Mouse (Mus musculus) right cerebral cortex, postnatal 36 days (tissue): ENCODE measurements around the gene Ipo9.
A peak's percentile ranks its signal among the peaks of the same experiment; 100 is the strongest.

Experiments
- DNase-seq, 2 experiments: peaks; one replicate each; pipeline ENCODE4 v3.0.0; 2022; ENCODE audit warnings: low spot score in 2 of 2, mixed read lengths in 1 of 2

Ipo9 gene

DNA sequence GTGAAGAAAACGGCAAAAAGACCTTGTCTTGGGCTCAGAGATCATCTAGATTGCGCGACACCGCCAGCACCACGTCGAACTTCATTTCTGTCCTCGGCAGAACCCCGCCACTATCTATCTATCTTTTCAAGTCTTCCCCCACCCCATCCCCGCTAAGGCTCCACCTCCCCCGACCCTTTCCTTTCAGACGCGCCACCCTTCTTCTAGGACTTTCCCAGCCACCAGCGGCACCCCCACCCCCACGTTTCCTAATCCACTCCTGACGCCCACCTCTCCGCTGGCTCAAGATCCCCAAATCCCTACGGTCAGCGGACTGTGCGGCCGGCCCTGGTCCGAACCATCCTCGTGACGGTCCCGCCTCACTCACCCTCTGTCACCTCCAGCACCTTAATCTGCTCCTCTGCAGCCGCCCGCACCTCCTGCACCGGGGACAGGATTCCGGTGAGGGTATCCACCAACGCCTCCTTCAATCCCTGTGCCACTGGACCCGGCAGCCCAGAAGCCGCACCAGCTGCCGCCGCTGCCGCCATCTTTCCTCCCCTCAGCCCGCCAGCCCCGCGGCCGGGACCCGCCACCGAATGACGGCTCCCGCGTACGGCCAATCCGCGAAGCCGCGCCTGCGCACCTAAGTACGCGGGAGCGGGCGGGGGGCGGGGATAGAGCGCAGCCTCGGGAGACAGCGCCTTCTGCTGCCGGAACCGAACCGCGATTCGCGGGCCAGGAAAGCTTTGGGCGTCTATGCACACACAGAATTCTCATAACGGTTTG lies at the start of gene Ipo9:
TSS of gene Ipo9 (minus strand) at position 599 of the 768 bp plus-strand sequence.
- peak; percentile 87 to 90 for DNase-seq

- no peak for DNase-seq
These were observed 45.2 kb upstream of the Ipo9 start for GRCm38 (mm10) chr1:135475571-135475895.

DNA sequence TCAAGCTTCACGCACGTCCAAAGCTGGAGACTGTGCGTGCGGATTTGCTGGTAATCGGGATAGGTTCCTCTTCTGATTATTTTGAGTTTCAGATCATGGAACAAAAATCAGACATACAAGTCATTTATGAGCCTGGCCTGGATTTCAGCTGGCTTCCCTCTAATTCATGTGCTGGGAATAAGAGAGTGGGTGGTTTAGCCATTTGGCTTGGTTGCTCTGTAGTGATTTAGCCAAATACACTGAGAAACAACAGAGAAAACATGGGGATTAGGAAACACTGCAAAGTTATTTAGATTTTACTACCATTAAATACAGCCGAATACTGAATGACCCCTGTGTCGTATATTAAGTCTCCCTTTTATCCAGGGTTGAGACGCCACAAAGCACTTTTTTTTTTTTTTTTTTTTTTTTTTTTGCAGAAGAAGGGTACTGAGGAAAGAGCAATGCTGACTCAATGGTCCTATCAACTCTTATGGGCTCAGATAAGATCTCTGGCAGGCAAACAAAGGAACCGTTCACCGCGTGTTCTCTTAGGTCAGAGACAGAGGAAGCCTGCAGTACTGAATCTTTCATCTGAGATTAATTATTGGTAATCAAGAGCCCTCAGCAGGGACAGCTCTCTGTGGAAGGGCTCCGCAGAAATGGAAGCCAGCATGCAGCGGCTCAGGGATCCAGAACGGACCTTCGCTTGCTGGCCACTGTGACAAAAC lies 44.7 kb upstream of the Ipo9 start:
- DNase-seq: no peak

DNA sequence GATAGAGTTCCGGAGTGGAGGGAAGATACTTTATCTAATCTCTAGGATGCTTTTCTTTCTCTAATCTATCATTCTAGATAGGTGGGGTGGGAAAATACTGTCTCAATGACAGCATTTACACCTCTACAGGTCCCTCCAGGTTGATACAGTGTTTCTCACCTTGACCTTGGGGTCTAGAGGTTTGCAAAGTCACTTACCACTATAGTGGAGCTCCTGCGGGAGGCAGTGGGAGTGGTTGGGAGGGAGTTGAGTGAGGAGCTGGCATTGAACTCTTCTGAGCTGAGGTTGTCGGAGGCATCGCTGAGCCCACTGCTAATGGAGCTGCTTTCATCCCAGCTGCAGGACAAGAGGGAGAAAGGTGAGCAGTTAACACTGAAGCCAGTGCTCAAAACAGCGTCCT lies 42.2 kb upstream of the Ipo9 start:
- no peak for DNase-seq

GRCm38 (mm10) chr1:135471742-135472141 lies 41.4 kb upstream of the Ipo9 start:
- no peak for DNase-seq

DNA sequence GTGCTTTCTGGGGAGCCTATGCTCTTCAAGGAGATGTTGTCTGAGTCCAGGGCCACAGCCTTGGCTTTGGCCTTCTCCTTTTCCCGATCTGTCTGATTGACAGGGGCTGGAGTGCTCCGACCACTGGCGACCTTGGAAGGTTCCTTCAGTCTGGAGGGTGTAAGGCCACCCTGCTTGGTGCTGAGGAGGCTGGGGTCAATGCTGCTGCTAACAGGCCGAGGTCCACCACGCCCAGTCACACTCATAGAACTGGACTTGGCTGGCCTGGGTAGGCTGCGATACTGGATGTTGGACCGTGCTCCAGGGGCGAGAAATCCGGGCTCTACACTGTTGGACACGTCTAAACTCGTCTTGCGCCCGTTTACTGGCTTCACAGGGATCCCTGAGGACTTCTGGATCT lies 40.2 kb upstream of the Ipo9 start:
- DNase-seq: no peak

DNA sequence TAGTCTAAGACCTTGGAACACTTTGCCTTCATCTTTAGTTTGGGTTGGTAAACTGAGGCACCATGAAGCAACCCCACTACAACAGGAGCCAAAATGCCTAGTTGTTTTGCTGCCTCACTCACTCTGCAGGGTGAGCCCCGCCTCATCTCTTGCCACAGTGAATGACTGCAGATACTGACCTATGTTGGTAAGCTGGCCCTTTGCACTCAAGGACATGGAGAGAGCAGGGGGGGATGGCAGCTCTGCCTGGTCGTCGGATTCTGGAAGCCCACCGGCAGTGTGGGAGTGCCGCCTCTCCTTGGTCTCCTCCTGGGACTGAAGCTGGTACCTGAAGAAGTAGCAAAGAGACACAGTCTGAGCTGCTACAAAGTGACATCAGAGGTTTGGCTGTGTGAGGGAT lies 37.2 kb upstream of the Ipo9 start:
- no peak for DNase-seq

GRCm38 (mm10) chr1:135466935-135467334 lies 36.6 kb upstream of the Ipo9 start:
- DNase-seq: no peak

DNA sequence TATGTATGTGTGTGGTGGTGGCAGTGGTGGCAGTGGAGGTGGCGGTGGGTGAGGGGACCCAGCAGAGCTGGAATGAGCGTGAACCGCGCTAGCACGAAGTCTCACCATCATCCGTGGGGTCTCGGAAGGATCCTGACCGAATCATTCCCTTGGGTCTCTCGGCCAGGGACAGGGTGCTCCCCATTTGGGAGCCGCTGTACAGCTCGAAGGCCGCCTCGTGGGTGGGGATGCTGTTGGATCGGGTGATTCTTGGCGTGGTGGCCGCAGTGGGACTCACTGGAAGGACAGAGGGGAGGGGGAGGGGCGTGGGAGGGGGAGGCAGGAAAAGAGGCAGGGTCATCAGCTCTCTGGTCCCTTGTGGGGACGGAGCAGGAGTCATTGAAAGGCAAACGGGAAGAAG lies 35.4 kb upstream of the Ipo9 start:
- no peak for DNase-seq

- no peak for DNase-seq
These were observed 32.4 kb upstream of the Ipo9 start for GRCm38 (mm10) chr1:135462736-135463135.

DNA sequence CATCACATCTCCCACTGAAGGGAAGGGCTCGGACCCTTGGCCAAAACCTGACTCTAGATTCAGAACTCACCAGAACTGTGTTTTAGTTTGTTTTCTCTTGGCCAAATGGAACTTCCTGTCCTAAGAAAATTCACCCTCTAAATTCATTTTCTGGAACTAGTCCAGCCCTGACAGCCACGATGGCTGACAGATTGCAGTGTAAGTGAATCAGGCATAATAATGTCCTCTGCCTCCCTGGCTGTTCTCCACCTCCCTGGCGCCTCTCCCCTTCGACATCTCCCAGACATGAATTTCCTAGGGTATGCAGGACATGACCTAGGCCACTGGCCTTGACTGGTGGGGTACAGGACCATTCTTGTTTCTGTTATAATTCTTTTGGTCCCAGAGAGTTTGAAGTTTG lies 32.0 kb upstream of the Ipo9 start:
- DNase-seq: no peak

DNA sequence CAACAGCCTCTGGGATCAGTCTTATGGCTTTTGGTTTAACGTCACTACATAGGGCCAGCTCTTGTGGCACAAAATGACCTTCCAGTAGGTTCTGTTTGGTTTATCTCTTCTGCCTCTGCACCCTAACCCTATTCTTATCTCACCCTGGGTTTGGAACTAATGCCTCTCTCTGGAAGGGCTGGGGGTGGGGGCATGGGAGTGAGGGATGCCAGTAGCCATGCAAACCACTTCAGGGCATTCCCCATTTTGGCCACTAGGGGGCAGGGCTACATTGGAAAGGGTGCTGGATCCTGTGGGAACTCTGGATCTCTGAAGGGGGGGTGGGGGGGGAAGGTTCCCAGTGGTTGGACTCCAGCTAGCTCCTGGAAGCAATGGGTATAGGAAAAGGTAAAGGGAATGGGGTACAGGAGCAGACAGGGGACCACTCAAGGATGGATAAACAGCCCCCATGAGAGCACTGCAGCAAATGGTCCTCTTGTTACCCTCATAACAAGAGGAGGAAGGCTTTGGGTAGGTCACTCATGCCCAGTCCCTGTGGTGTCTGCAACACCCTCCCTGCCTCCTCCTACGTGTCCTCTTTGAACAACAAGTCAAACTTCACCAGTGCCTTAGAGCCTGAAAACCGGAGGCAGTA lies 30.9 kb upstream of the Ipo9 start:
- DNase-seq: peak in 1 of 2 experiments; percentile 48

GRCm38 (mm10) chr1:135460521-135460920 lies 30.2 kb upstream of the Ipo9 start:
- DNase-seq: no peak

DNA sequence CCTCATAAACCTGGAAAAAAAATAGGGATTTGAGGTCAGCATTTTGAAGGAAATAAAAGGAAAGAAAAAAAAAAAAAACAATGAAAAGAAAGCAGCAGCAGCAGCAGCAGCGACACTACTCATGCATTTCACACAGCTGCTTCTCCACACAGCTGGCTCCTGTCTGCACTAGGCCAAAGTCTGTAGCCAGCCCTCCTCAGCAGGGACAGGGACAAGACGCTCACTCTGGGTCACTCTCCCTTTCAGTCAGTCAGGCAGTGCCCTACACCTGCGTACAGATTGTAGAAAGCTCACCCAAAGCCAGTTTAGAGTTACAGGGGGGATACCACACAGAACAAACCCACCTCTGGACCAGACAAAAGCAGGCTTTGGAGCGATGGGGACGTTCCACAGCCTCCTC lies 27.6 kb upstream of the Ipo9 start:
- no peak for DNase-seq

GRCm38 (mm10) chr1:135452259-135452658 lies 22.0 kb upstream of the Ipo9 start:
- peak in 1 of 2 experiments; percentile 33 for DNase-seq

GRCm38 (mm10) chr1:135451419-135451818 lies 21.1 kb upstream of the Ipo9 start:
- no peak for DNase-seq

- no peak for DNase-seq
These were observed 19.6 kb upstream of the Ipo9 start for GRCm38 (mm10) chr1:135449876-135450275.

GRCm38 (mm10) chr1:135448940-135449339 lies 18.6 kb upstream of the Ipo9 start:
- no peak for DNase-seq

GRCm38 (mm10) chr1:135443506-135443905 lies 13.2 kb upstream of the Ipo9 start:
- DNase-seq: no peak

DNA sequence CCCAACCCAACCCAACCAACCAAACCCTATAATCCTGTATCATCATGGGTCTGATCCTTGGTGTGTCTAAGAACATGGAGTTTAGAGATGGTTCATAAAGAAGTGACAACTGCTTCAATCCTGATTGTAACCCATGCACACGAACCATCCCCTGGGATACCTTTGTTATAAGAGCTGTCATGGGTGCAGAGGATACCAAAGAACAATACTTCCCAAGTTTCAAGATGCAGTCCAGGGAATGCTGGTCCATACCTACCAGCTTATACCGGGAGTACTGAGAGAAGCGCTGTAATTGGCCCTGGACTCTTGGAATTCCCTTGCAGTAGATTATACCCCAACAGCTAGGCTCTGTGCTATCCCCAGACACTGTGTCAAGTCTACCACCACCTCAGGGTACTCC lies 11.6 kb upstream of the Ipo9 start:
- DNase-seq: no peak

DNA sequence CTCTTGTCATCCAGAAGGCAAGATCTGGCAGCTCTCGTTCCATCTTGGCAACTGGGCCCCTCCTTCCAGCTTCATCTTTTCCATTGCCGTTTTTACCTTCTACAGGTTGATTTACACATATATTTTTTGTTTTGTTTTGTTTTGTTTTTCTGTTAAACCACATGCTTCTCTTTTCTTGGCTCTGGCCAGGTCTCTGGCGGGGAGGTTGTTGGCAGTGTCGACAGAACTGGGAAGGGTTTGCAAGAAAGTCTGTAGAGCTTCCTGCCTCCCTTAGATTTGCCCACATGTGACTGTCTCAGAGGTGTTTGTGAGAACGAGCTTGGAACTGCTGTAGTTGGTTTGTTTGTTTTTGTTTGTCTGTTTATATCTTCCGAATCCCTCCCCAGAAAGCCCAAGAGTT lies 10.7 kb upstream of the Ipo9 start:
- DNase-seq: no peak

DNA sequence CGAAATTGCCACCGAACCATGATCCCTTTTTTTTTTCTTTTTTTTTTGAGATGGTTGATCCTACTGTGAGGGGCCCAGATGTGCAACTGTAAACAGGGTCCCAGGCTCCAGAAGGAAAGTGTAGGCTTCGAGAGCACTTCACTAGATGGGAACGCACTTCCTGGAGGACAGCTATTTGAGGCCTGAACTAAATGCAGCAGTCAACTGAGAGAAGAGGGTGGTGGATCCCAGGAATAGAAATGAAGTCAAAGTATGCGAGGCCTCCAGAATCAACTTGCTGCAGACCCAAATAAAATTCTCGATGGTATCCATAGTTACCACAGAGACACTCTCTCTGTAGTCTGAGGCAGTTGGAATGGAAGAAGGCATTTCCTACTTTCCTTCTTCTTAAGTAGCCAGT lies 8.5 kb upstream of the Ipo9 start:
- DNase-seq: peak in 1 of 2 experiments; percentile 57

DNA sequence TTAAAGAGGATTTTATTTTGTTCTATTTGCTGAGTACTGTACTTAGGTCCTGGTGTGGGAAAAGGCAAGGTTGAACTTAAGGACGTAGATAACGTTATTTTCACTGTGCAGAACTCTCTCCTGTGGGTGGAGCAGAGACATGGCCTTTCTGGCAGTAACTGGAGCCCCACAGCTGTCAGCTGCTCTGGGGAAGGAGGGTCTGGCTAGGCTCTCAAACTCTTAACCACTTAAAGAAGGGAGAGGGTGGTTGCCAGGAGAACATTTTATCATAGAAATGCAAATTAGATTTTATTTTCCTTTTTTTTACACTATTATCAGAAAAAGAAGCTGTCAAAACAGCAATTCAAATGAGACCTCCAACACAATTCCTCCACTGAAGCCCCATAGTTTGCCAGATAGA lies 5.5 kb upstream of the Ipo9 start:
- no peak for DNase-seq
